Mouse (Mus musculus): ENCODE data around the gene Irs3. TPM values are rescaled to one million over a fixed set of nuclear protein-coding genes. Genes with fewer than 3 reads are reported as not detected.
A peak's percentile ranks its signal among the peaks of the same experiment; 100 is the strongest.

Irs3 gene
- total and polyA plus RNA-seq, 2 experiments from 2014 or later: 0.27 TPM; not detected in 1

DNA sequence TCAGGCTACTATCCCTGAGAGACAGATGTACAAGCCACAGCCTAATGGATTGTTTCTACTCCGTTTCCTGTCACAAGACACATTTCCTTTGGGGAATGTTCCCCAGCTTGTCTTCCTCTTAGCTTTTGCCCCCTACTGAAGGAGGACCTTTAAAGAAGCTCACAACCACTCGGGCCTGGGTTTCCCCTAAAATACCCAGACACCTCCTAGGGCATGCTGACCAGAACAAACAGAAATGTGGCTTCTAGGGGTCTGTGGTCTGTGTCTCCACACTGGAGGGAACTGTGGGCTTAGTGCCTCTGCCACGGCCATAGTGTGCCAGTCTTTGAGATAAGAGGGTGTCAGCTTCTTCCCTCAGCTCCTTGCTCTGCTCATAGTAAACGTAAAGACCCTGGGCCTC, 13.9 kb downstream of the Irs3 start:
- no peak for DNase-seq (ENCODE audit: low spot score)
- no peak for ATAC-seq (ENCODE audit: low FRiP score)
- peaks cover 25% of the 10 kb centered on the region for H3K36me3 ChIP-seq (ENCODE audit: insufficient read depth, low read length)
- H3K27me3 ChIP-seq (ENCODE audit: insufficient read depth, low read length): no peaks in the 10 kb centered on the region
- WGBS: 80% methylated on average over 4 of the region's 4 CpGs
- H3K27ac ChIP-seq (ENCODE audit: low read depth, low read length): no peak overlapping the region
- H3K9me3 ChIP-seq (ENCODE audit: low read length): no peaks in the 10 kb centered on the region
- 0 out of 2 replicates have a peak overlapping the region, but pooled peaks have one; percentile 13 for H3K9ac ChIP-seq (replicated peaks; ENCODE audit: low read length, poor library complexity, severe bottlenecking)
- no peak overlapping the region for H3K4me2 ChIP-seq (ENCODE audit: low read depth, low read length, poor library complexity, severe bottlenecking)
- no peak for TF ChIP-seq CTCF (IDR thresholded peaks at IDR 0.05)
- H3K4me3 ChIP-seq (ENCODE audit: low read depth, low read length): no peak overlapping the region
- peaks cover 10% of the 10 kb centered on the region for H3K4me1 ChIP-seq (ENCODE audit: insufficient read depth, low read length)

- ATAC-seq (ENCODE audit: low FRiP score) (no peak), DNase-seq (ENCODE audit: low spot score) (no peak)
- Histone ChIP-seq H3K36me3 (ENCODE audit: insufficient read depth, low read length) (peaks cover 22% of the 10 kb centered on the region), H3K27me3 (ENCODE audit: insufficient read depth, low read length) (no peaks in the 10 kb centered on the region), H3K4me1 (ENCODE audit: insufficient read depth, low read length) (peaks cover 10% of the 10 kb centered on the region), H3K4me2 (ENCODE audit: low read depth, low read length, poor library complexity, severe bottlenecking) (peak overlapping the region; percentile 2; the same call in 1 of the 2 replicates), H3K27ac (ENCODE audit: low read depth, low read length) (no peak overlapping the region), H3K4me3 (ENCODE audit: low read depth, low read length) (no peak overlapping the region), H3K9ac (replicated peaks; ENCODE audit: low read length, poor library complexity, severe bottlenecking) (0 out of 2 replicates have a peak overlapping the region, but pooled peaks have one; percentile 13), H3K9me3 (ENCODE audit: low read length) (no peaks in the 10 kb centered on the region)
- no peak for TF ChIP-seq CTCF (IDR thresholded peaks at IDR 0.05)
- 72% methylated on average over 9 of the region's 9 CpGs for WGBS
These were observed 14.3 kb downstream of the Irs3 start for GRCm38 (mm10) chr5:137631171-137631570.

DNA sequence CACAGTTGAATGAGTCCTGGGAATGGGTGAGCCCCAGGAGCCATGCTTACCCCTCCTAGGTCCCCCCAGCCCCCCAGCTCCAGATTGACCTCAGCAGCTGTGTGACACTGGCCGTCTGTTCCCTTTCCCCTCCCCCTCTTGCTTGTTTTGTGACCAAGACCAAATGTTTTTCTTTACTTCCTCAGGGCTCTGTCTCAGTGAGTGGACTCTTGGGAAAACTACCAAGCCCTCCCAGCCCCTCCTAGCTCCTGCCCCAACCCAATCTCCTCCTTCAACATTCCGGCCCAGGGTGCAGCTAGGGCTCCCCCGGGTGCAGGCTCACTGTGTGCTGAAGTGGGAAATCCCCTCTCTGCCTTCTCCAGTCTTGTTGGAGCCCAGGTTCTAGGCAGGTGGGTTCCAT, 14.9 kb downstream of the Irs3 start:
- 39% methylated on average over 3 of the region's 3 CpGs for WGBS
- H3K9me3 ChIP-seq (ENCODE audit: low read length): no peaks in the 10 kb centered on the region
- DNase-seq (ENCODE audit: low spot score): no peak
- TF ChIP-seq CTCF (IDR thresholded peaks at IDR 0.05): no peak
- no peaks in the 10 kb centered on the region for H3K27me3 ChIP-seq (ENCODE audit: insufficient read depth, low read length)
- 0 out of 2 replicates have a peak overlapping the region, but pooled peaks have one; percentile 14 for H3K9ac ChIP-seq (replicated peaks; ENCODE audit: low read length, poor library complexity, severe bottlenecking)
- no peak for ATAC-seq (ENCODE audit: low FRiP score)
- H3K4me3 ChIP-seq (ENCODE audit: low read depth, low read length): no peak overlapping the region
- H3K27ac ChIP-seq (ENCODE audit: low read depth, low read length): no peak overlapping the region
- peak overlapping the region; percentile 2; the same call in 1 of the 2 replicates for H3K4me2 ChIP-seq (ENCODE audit: low read depth, low read length, poor library complexity, severe bottlenecking)
- peaks cover 10% of the 10 kb centered on the region for H3K4me1 ChIP-seq (ENCODE audit: insufficient read depth, low read length)
- H3K36me3 ChIP-seq (ENCODE audit: insufficient read depth, low read length): peaks cover 16% of the 10 kb centered on the region

GRCm38 (mm10) chr5:137629906-137630545, 15.5 kb downstream of the Irs3 start:
- no peak for ATAC-seq (ENCODE audit: low FRiP score)
- WGBS: 27% methylated on average over 6 of the region's 6 CpGs

DNA sequence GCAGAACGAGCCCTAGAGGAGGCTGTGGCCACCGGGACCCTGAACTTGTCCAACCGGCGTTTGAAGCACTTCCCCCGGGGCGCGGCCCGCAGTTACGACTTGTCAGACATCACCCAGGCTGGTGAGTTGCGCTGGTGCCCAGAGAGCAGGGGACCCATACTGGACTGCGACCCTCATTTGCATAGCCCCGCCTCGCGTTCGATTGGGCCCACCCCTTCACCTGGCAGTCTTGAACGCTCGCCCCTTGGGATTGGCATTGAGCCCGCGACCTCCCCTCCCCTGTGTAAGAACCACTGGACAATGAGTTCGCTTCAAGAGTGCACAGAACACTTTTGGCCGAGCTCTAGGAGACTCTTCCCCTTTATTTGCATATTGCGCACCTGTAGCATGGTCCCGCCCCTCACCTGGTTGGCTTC, 16.2 kb downstream of the Irs3 start:
- H3K4me3 ChIP-seq (ENCODE audit: low read depth, low read length): peak overlapping the region; percentile 92
- peak overlapping the region; percentile 89 for H3K4me2 ChIP-seq (ENCODE audit: low read depth, low read length, poor library complexity, severe bottlenecking)
- H3K9me3 ChIP-seq (ENCODE audit: low read length): no peaks in the 10 kb centered on the region
- ATAC-seq (ENCODE audit: low FRiP score): peak; percentile 15; the same call in 1 of the 2 replicates
- H3K4me1 ChIP-seq (ENCODE audit: insufficient read depth, low read length): peaks cover 10% of the 10 kb centered on the region
- peak overlapping the region; percentile 87 for H3K27ac ChIP-seq (ENCODE audit: low read depth, low read length)
- peak overlapping the region; percentile 80 for H3K9ac ChIP-seq (replicated peaks; ENCODE audit: low read length, poor library complexity, severe bottlenecking)
- DNase-seq (ENCODE audit: low spot score): peak; percentile 38
- no peak for TF ChIP-seq CTCF (IDR thresholded peaks at IDR 0.05)
- no peaks in the 10 kb centered on the region for H3K27me3 ChIP-seq (ENCODE audit: insufficient read depth, low read length)
- H3K36me3 ChIP-seq (ENCODE audit: insufficient read depth, low read length): peaks cover 9% of the 10 kb centered on the region
- 1% methylated on average over 20 of the region's 23 CpGs for WGBS

More at GRCm38 (mm10) chr5:137629906-137630545, 15.5 kb downstream of the Irs3 start:
- 0 out of 2 replicates have a peak overlapping the region, but pooled peaks have one; percentile 14 for H3K9ac ChIP-seq (replicated peaks; ENCODE audit: low read length, poor library complexity, severe bottlenecking)
- peaks cover 10% of the 10 kb centered on the region for H3K4me1 ChIP-seq (ENCODE audit: insufficient read depth, low read length)
- TF ChIP-seq CTCF (IDR thresholded peaks at IDR 0.05): no peak
- H3K4me3 ChIP-seq (ENCODE audit: low read depth, low read length): peak overlapping the region; percentile 92
- H3K27ac ChIP-seq (ENCODE audit: low read depth, low read length): no peak overlapping the region
- H3K27me3 ChIP-seq (ENCODE audit: insufficient read depth, low read length): no peaks in the 10 kb centered on the region
- peaks cover 10% of the 10 kb centered on the region for H3K36me3 ChIP-seq (ENCODE audit: insufficient read depth, low read length)
- no peaks in the 10 kb centered on the region for H3K9me3 ChIP-seq (ENCODE audit: low read length)
- peak overlapping the region; percentile 89 for H3K4me2 ChIP-seq (ENCODE audit: low read depth, low read length, poor library complexity, severe bottlenecking)
- no peak for DNase-seq (ENCODE audit: low spot score)

Data from midbrain, postnatal 0 days (tissue).